In the genomic region with DNA sequence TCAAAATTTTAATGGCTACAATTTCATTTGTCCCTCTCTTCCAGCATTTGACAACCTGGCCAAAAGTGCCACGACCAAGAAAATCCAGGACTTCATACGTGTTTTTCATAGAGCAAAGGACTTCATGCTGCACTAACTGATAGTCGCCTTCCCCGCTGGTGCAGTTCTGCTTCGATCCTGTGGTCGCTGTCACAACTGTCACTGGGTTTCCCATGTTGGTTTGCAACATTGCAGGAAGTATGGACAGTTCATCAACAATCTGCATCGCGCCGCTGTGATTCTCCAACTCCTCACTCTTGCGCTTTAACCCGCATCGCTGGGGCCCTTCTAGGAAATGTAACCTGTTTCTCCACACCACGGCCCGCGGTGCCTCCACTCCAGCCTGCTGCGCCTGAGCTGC, we compare ENCODE assay signal across 28 mouse cellular contexts. TPM values are rescaled to one million over a fixed set of nuclear protein-coding genes. Genes with fewer than 3 reads are reported as not detected.
A peak's percentile ranks its signal among the peaks of the same experiment; 100 is the strongest.
DNase-seq lines count a peak whose midpoint lies in the region; ATAC-seq and TF ChIP-seq lines count a peak whose summit lies in the region.
"Had no signal": no experiment of that assay in that cellular context is flagged by ENCODE, and none has a peak within 500 bp of the region (broad histone marks: within the 10 kb centered on the region; RNA-seq: fewer than 3 reads in every experiment).

No protein-coding gene starts in this region.

- peak; percentile 80 for DNase-seq in heart, adult 11 months
- DNase-seq in heart, adult 18-20 months, result no peak
- no peak for DNase-seq in heart, postnatal 36 days
- DNase-seq in ES-E14 (ENCODE audit: low read depth, low spot score), result peak; percentile 2
- no peak for DNase-seq in heart, postnatal 0 days (ENCODE audit: low spot score)
- DNase-seq in ovary, postnatal 14 days (ENCODE audit: low spot score), result no peak
- DNase-seq: adrenal gland, adult 8-10 months; cerebellum, adult 11-12 months; cerebellum, postnatal 14 days; forebrain, postnatal 0 days; gastrocnemius, postnatal 36 days; kidney, adult 18-20 months; layer of hippocampus, adult 9-11 months; right cerebral cortex, postnatal 14 days had no signal

- H3K27ac ChIP-seq in heart, embryonic 14.5 days (replicated peaks in 1 of 2; ENCODE audit: control insufficient read depth in 1 of 2, insufficient read depth in 1 of 2, low read depth in 2 of 2, low read length in 2 of 2), result peak overlapping the region; percentile 46 to 66; a peak in 3 of 4 replicates
- no peak overlapping the region for H3K27ac ChIP-seq in ES-E14 (ENCODE audit: insufficient read depth, low read depth, low read length, poor library complexity, severe bottlenecking)
- H3K27ac ChIP-seq in heart, postnatal 0 days (ENCODE audit: low read depth), result peak overlapping the region; percentile 96
- H3K27ac ChIP-seq in intestine, postnatal 0 days (ENCODE audit: low read depth, low read length), result no peak overlapping the region
- H3K27ac ChIP-seq: embryonic facial prominence, embryonic 12.5 days; hindbrain, embryonic 12.5 days; kidney, postnatal 0 days; left cerebral cortex, adult 2 months; limb, embryonic 15.5 days; macrophage; midbrain, embryonic 12.5 days; stomach, postnatal 0 days had no signal

- no peak for TF ChIP-seq CTCF in heart, postnatal 0 days (IDR thresholded peaks at IDR 0.05; ENCODE audit: low read depth)
- TF ChIP-seq CTCF in intestine, postnatal 0 days (IDR thresholded peaks at IDR 0.05; ENCODE audit: low read depth), result no peak

- intact Hi-C loops in heart, postnatal 36 days (cut with DNase I), result loop anchor here (2.0 kb wide), 1 partner anchor 20 kb away; no protein-coding TSS in a partner anchor

- no peaks in the 10 kb centered on the region for H3K27me3 ChIP-seq in heart, embryonic 14.5 days (ENCODE audit: control insufficient read depth, insufficient read depth, low read length)
- H3K27me3 ChIP-seq in heart, postnatal 0 days (ENCODE audit: control insufficient read depth, insufficient read depth, low read length), result no peaks in the 10 kb centered on the region
- H3K27me3 ChIP-seq in intestine, postnatal 0 days (replicated peaks; ENCODE audit: control insufficient read depth, insufficient read depth, low read length), result no peaks in the 10 kb centered on the region
- H3K27me3 ChIP-seq: embryonic facial prominence, embryonic 12.5 days; hindbrain, embryonic 12.5 days; limb, embryonic 15.5 days; midbrain, embryonic 12.5 days; Patski had no signal

- in situ Hi-C loops in ES-E14 (cut with MboI; ENCODE audit: low sequenced_read_pairs in 2 of 2, unreplicated experiment in 2 of 2), result no loop called here

- peaks cover 12 to 45% of the 10 kb centered on the region in 2 experiments for H3K4me1 ChIP-seq in heart, embryonic 14.5 days (ENCODE audit: control insufficient read depth in 2 of 2, insufficient read depth in 2 of 2, low read length in 2 of 2)
- no peaks in the 10 kb centered on the region for H3K4me1 ChIP-seq in ES-E14 (ENCODE audit: control insufficient read depth in 2 of 2, insufficient read depth in 2 of 2, low read length in 2 of 2, poor library complexity in 1 of 2)
- peaks cover 31% of the 10 kb centered on the region for H3K4me1 ChIP-seq in heart, postnatal 0 days (ENCODE audit: control insufficient read depth, insufficient read depth)
- 0 out of 2 replicates have a peak, but pooled peaks cover 2% of the 10 kb centered on the region for H3K4me1 ChIP-seq in intestine, postnatal 0 days (replicated peaks; ENCODE audit: control insufficient read depth, insufficient read depth, low read length)

- H3K9me3 ChIP-seq in heart, embryonic 14.5 days (ENCODE audit: control insufficient read depth, low read length), result no peaks in the 10 kb centered on the region
- no peaks in the 10 kb centered on the region for H3K9me3 ChIP-seq in ES-E14 (ENCODE audit: control insufficient read depth, insufficient read depth, low read depth, low read length)
- no peaks in the 10 kb centered on the region for H3K9me3 ChIP-seq in heart, postnatal 0 days (replicated peaks; ENCODE audit: control insufficient read depth, low read length)
- H3K9me3 ChIP-seq in intestine, postnatal 0 days (ENCODE audit: control insufficient read depth), result no peaks in the 10 kb centered on the region
- H3K9me3 ChIP-seq: embryonic facial prominence, embryonic 12.5 days; G1E; hindbrain, embryonic 12.5 days; limb, embryonic 15.5 days; midbrain, embryonic 12.5 days had no signal

- ATAC-seq in heart, embryonic 14.5 days (ENCODE audit: insufficient number of reproducible peaks, insufficient read depth, low FRiP score, low read depth), result no peak
- no peak for ATAC-seq in heart, postnatal 0 days (ENCODE audit: insufficient read depth, low read depth)
- no peak for ATAC-seq in intestine, postnatal 0 days
- ATAC-seq: activated CD4-positive, CD25-positive, alpha-beta regulatory T cell, adult 4 months; CD4-positive, CD25-positive, alpha-beta regulatory T cell, adult 4 months; forebrain, postnatal 0 days; Patski had no signal

- H3K4me3 ChIP-seq in heart, embryonic 14.5 days (ENCODE audit: control insufficient read depth in 1 of 2, insufficient read depth in 1 of 2, low read depth in 1 of 2, low read length in 2 of 2), result no peak overlapping the region
- no peak overlapping the region; a peak in 1 of 4 replicates for H3K4me3 ChIP-seq in ES-E14 (ENCODE audit: insufficient read depth in 1 of 2, low read depth in 1 of 2, low read length in 2 of 2, poor library complexity in 1 of 2, severe bottlenecking in 1 of 2)
- no peak overlapping the region for H3K4me3 ChIP-seq in heart, postnatal 0 days (ENCODE audit: low read depth, low read length)
- no peak overlapping the region for H3K4me3 ChIP-seq in intestine, postnatal 0 days (ENCODE audit: low read depth, low read length)
- H3K4me3 ChIP-seq: embryonic facial prominence, embryonic 12.5 days; hindbrain, embryonic 12.5 days; left cerebral cortex, adult 2 months; limb, embryonic 15.5 days; midbrain, embryonic 12.5 days had no signal

- H3K36me3 ChIP-seq in heart, embryonic 14.5 days (ENCODE audit: control insufficient read depth, insufficient read depth, low read length), result peaks cover 15% of the 10 kb centered on the region
- H3K36me3 ChIP-seq in ES-E14 (ENCODE audit: control insufficient read depth, insufficient read depth, low read length, poor library complexity, severe bottlenecking), result no peaks in the 10 kb centered on the region
- peaks cover 11% of the 10 kb centered on the region; the same call in 1 of the 2 replicates for H3K36me3 ChIP-seq in heart, postnatal 0 days (replicated peaks; ENCODE audit: control insufficient read depth, insufficient read depth, low read length)
- H3K36me3 ChIP-seq in intestine, postnatal 0 days (ENCODE audit: control insufficient read depth, insufficient read depth), result no peaks in the 10 kb centered on the region
- H3K36me3 ChIP-seq: embryonic facial prominence, embryonic 12.5 days; hindbrain, embryonic 12.5 days had no signal

- H3K4me2 ChIP-seq in heart, embryonic 14.5 days (ENCODE audit: low read length), result peak overlapping the region; percentile 23; the same call in 1 of the 2 replicates
- peak overlapping the region; percentile 47 for H3K4me2 ChIP-seq in heart, postnatal 0 days (ENCODE audit: low read depth, low read length)
- H3K4me2 ChIP-seq in intestine, postnatal 0 days (replicated peaks; ENCODE audit: low read depth), result no peak overlapping the region
- H3K4me2 ChIP-seq: embryonic facial prominence, embryonic 12.5 days; hindbrain, embryonic 12.5 days; limb, embryonic 15.5 days; midbrain, embryonic 12.5 days had no signal

- TF ChIP-seq EP300 in heart, postnatal 0 days (IDR thresholded peaks at IDR 0.05; ENCODE audit: low read depth), result no peak

- H3K9ac ChIP-seq in heart, embryonic 14.5 days (ENCODE audit: low read length), result peak overlapping the region; percentile 22; the same call in 1 of the 2 replicates
- H3K9ac ChIP-seq in ES-E14 (ENCODE audit: insufficient read depth, low read depth, low read length, poor library complexity, severe bottlenecking), result no peak overlapping the region; the same call in 1 of the 2 replicates
- H3K9ac ChIP-seq in heart, postnatal 0 days (replicated peaks; ENCODE audit: low read depth, low read length), result peak overlapping the region; percentile 59
- no peak overlapping the region for H3K9ac ChIP-seq in intestine, postnatal 0 days (ENCODE audit: low read depth, low read length)
- H3K9ac ChIP-seq: embryonic facial prominence, embryonic 12.5 days; forebrain, postnatal 0 days; hindbrain, embryonic 12.5 days; limb, embryonic 15.5 days; midbrain, embryonic 12.5 days had no signal

- WGBS in heart, embryonic 14.5 days, result 82% methylated on average over 16 of the region's 16 CpGs
- WGBS in heart, postnatal 0 days, result 65% methylated on average over 16 of the region's 16 CpGs
- WGBS in intestine, postnatal 0 days, result 89% methylated on average over 16 of the region's 16 CpGs

TF ChIP-seq in ES-E14, 5 proteins besides CTCF, POLR2A, EP300 and RAD21:
- TF ChIP-seq ZNF384 (IDR thresholded peaks at IDR 0.05; ENCODE audit: low read depth, low read length) (no peak), MAFK (IDR thresholded peaks at IDR 0.05; ENCODE audit: insufficient read depth, low read depth, low read length) (no peak), HCFC1 (IDR thresholded peaks at IDR 0.05; ENCODE audit: borderline replicate concordance, insufficient read depth, low read length) (no peak), CHD2 (IDR thresholded peaks at IDR 0.05; ENCODE audit: low read depth, low read length) (no peak), ZC3H11A (IDR thresholded peaks at IDR 0.05; ENCODE audit: borderline replicate concordance, low read depth, low read length) (no peak)

RNA-seq across cellular contexts. Expression of gene Hipk3, which starts 23.1 kb away (rescaled TPM):
- 100 to 1,000 TPM; 209 to 220 TPM for total RNA-seq in heart, adult 18-20 months (2021)
- polyA plus RNA-seq in heart, embryonic 14.5 days (2014; fragmentation: Nextera tagmentation; extraction: Ambion mirVana), result 72.7 and 74.0 TPM in 2 replicates
- 100 to 1,000 TPM; 209 to 219 TPM for total RNA-seq in heart, postnatal 36 days (2021)
- 9.3 and 11.1 TPM in 2 replicates for total RNA-seq in ES-E14 (2012; rRNA removed)
- total RNA-seq in heart, postnatal 0 days (2014; rRNA removed; ENCODE audit: low replicate concordance), result 209 and 213 TPM in 2 replicates
- 26.3 and 29.7 TPM in 2 replicates for polyA plus RNA-seq in heart, postnatal 0 days (2015; fragmentation: Nextera tagmentation; extraction: Ambion mirVana)
- polyA plus RNA-seq in intestine, postnatal 0 days (2015; fragmentation: Nextera tagmentation; extraction: Ambion mirVana), result 10.1 and 10.7 TPM in 2 replicates

Comparison
In these comparisons a context has a peak if more than half of its experiments do, and no peak if none do; other contexts are left out.
1. DNase-seq: peak in heart, adult 11 months (single experiment) and ES-E14 (single experiment); none in heart, adult 18-20 months (0 of 2), heart, postnatal 36 days (0 of 2), heart, postnatal 0 days (single experiment) and ovary, postnatal 14 days (single experiment).
2. H3K27ac ChIP-seq: peak in heart, embryonic 14.5 days (2 of 2) and heart, postnatal 0 days (single experiment); none in ES-E14 (single experiment) and intestine, postnatal 0 days (single experiment).
3. H3K9ac ChIP-seq: peak in heart, embryonic 14.5 days (single experiment) and heart, postnatal 0 days (single experiment); none in ES-E14 (single experiment) and intestine, postnatal 0 days (single experiment).
4. RNA of gene Hipk3, which starts 23.1 kb away (total RNA-seq): 209 to 220 TPM in heart, adult 18-20 months, 209 to 219 TPM in heart, postnatal 36 days and 209 to 213 TPM in heart, postnatal 0 days; 9.3 to 11.1 TPM in ES-E14; every median in the first group is over 10 times any median in the second.